Mouse (Mus musculus) liver, adult (tissue): ENCODE data around the gene Ube2f.
A peak's percentile ranks its signal among the peaks of the same experiment; 100 is the strongest.

Experiments
- GATA4 ChIP-seq: IDR thresholded peaks from 2 replicates; pipeline ENCODE4 v1.6.1; 2014; ENCODE audit warnings: mild to moderate bottlenecking, low read length; ENCODE audit not compliant: insufficient replicate concordance

The Ube2f gene

GRCm38 (mm10) chr1:91259794-91260193 is 9.7 kb downstream of the Ube2f start:
- TF ChIP-seq GATA4 = no peak

- TF ChIP-seq GATA4 = no peak
Observed at GRCm38 (mm10) chr1:91262508-91262907, 12.4 kb downstream of the Ube2f start.

- no peak for TF ChIP-seq GATA4
Observed at GRCm38 (mm10) chr1:91272260-91272659, 22.2 kb downstream of the Ube2f start.

GRCm38 (mm10) chr1:91276581-91276980 is 26.5 kb downstream of the Ube2f start:
- TF ChIP-seq GATA4 = no peak

- no peak for TF ChIP-seq GATA4
Observed at GRCm38 (mm10) chr1:91277480-91277879, 27.4 kb downstream of the Ube2f start.

GRCm38 (mm10) chr1:91278410-91279119 is 28.5 kb downstream of the Ube2f start:
- no peak for TF ChIP-seq GATA4

GRCm38 (mm10) chr1:91279126-91279525 is 29.0 kb downstream of the Ube2f start:
- no peak for TF ChIP-seq GATA4

GRCm38 (mm10) chr1:91282582-91282981 is 32.5 kb downstream of the Ube2f start:
- no peak for TF ChIP-seq GATA4

- no peak for TF ChIP-seq GATA4
Observed at GRCm38 (mm10) chr1:91289375-91289774, 39.3 kb downstream of the Ube2f start.

- TF ChIP-seq GATA4 = no peak
Observed at GRCm38 (mm10) chr1:91292101-91292825, 42.2 kb downstream of the Ube2f start.

GRCm38 (mm10) chr1:91295544-91295943 is 45.4 kb downstream of the Ube2f start:
- TF ChIP-seq GATA4 = no peak

- TF ChIP-seq GATA4 = peak; percentile 57; the same call in 1 of the 2 replicates
Observed at GRCm38 (mm10) chr1:91297799-91298744, 48.0 kb downstream of the Ube2f start, which contains the start of gene Scly. Gene Scly (plus strand): TSS chr1:91298338.

GRCm38 (mm10) chr1:91299026-91299706 is 49.1 kb downstream of the Ube2f start:
- no peak for TF ChIP-seq GATA4

- no peak for TF ChIP-seq GATA4
Observed at GRCm38 (mm10) chr1:91299707-91300426, 49.8 kb downstream of the Ube2f start.
